Mouse (Mus musculus) kidney, adult 8-10 months (tissue): ENCODE measurements around the gene Vti1a.

ENCODE experiments used
- DNase-seq, 2 experiments: peaks; one replicate each; pipeline ENCODE4 v3.0.0; 2022

Gene Vti1a

GRCm38 (mm10) chr19:55641891-55642290, 325.8 kb downstream of the Vti1a start:
- DNase-seq = no peak

GRCm38 (mm10) chr19:55642361-55642760, 326.3 kb downstream of the Vti1a start:
- DNase-seq = no peak

- peak; percentile 46 to 52 for DNase-seq
These were observed 327.3 kb downstream of the Vti1a start for GRCm38 (mm10) chr19:55643288-55643901.

- no peak for DNase-seq
These were observed 327.8 kb downstream of the Vti1a start for GRCm38 (mm10) chr19:55643931-55644330.

GRCm38 (mm10) chr19:55649363-55649762, 333.3 kb downstream of the Vti1a start:
- DNase-seq = no peak

GRCm38 (mm10) chr19:55651017-55651416, 334.9 kb downstream of the Vti1a start:
- no peak for DNase-seq

- no peak for DNase-seq
These were observed 336.7 kb downstream of the Vti1a start for GRCm38 (mm10) chr19:55652693-55653265.

- DNase-seq = no peak
These were observed 344.1 kb downstream of the Vti1a start for GRCm38 (mm10) chr19:55660165-55660564.

GRCm38 (mm10) chr19:55662521-55663223, 346.6 kb downstream of the Vti1a start:
- no peak for DNase-seq

GRCm38 (mm10) chr19:55667787-55668186, 351.7 kb downstream of the Vti1a start:
- DNase-seq = no peak

GRCm38 (mm10) chr19:55668896-55669295, 352.8 kb downstream of the Vti1a start:
- no peak for DNase-seq
